Mouse (Mus musculus) C2C12 (cell line): ENCODE data around the gene Ybx1. TPM values are rescaled to one million over a fixed set of nuclear protein-coding genes. Genes with fewer than 3 reads are reported as not detected.

Experiments used
- H3K27me3 ChIP-seq: one replicate; pipeline ENCODE4 v1.6.1; 2011; ENCODE audit not compliant: control insufficient read depth, insufficient read depth, insufficient read length
- H3K36me3 ChIP-seq: one replicate; pipeline ENCODE4 v1.6.1; 2011; ENCODE audit not compliant: control insufficient read depth, insufficient read depth
- H3K4me3 ChIP-seq: one replicate; pipeline ENCODE4 v1.5.1; 2011; ENCODE audit warnings: mild to moderate bottlenecking, control low read depth; ENCODE audit not compliant: poor library complexity, insufficient read depth, severe bottlenecking
- H3K79me2 ChIP-seq: one replicate; pipeline ENCODE4 v1.6.1; 2011; ENCODE audit not compliant: control insufficient read depth, insufficient read depth
- H3K79me3 ChIP-seq: one replicate; pipeline ENCODE4 v1.6.1; 2011; ENCODE audit warnings: low read depth, control low read depth
- H3ac ChIP-seq: one replicate; pipeline ENCODE3; 2011; ENCODE audit warnings: low read depth; ENCODE audit not compliant: control insufficient read depth, insufficient read length
- CEBPB ChIP-seq: IDR thresholded peaks from one replicate; pipeline ENCODE4 v1.6.1; 2011; ENCODE audit warnings: low read depth, mild to moderate bottlenecking, control low read depth, moderate library complexity
- CTCF ChIP-seq: IDR thresholded peaks from one replicate; pipeline ENCODE4 v1.5.1; 2011; ENCODE audit not compliant: control insufficient read depth, insufficient read depth, insufficient read length
- FOSL1 ChIP-seq: IDR thresholded peaks from one replicate; pipeline ENCODE4 v1.8.0; 2011; ENCODE audit warnings: mild to moderate bottlenecking, low read length; ENCODE audit not compliant: poor library complexity, insufficient read depth, severe bottlenecking
- MAX ChIP-seq: IDR thresholded peaks from one replicate; pipeline ENCODE4 v1.6.1; 2011; ENCODE audit warnings: mild to moderate bottlenecking, control low read depth
- MYOD1 ChIP-seq: IDR thresholded peaks from one replicate; pipeline ENCODE4 v1.6.1; 2011; ENCODE audit warnings: low read depth; ENCODE audit not compliant: control insufficient read depth, insufficient read length
- MYOG ChIP-seq: IDR thresholded peaks from one replicate; pipeline ENCODE4 v1.6.1; 2011; ENCODE audit not compliant: control insufficient read depth, insufficient read length; ENCODE audit errors: extremely low read depth
- USF1 ChIP-seq: IDR thresholded peaks from one replicate; pipeline ENCODE4 v1.6.1; 2011; ENCODE audit warnings: low read depth, mild to moderate bottlenecking, control low read depth, moderate library complexity
- polyA plus RNA-seq: library from polyadenylated mRNA; unstranded; fragments of >200 nt; fragmentation: generic; extraction: Trizol; gene quantifications from one replicate; pipeline ENCODE4 v1.2.1, GENCODE M21; 2012; ENCODE audit warnings: missing spikeins

Gene Ybx1
- polyA plus RNA-seq, 1 experiment, result 818 TPM

DNA sequence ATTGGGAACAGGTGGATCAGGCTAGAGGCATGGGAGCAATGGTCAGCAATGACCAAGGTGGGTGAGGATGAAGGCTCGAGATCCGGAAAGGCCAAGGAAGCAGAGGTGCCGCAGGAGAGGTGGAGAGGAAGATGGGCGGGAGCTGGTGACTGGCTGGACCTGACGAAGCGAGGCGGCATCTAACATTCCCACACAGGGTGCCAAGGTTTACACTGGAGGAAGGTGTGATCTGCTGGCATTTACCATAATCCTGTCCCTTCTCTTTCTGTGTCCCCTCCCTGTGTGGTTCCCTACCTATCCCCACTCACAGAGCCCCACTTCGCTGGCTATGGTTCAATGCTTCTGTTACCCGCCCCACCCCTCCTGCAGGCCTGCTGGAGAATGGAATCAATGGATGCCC, 48.4 kb downstream of the Ybx1 start:
- Histone ChIP-seq H3K79me2 (no peaks in the 10 kb centered on the region), H3K36me3 (peaks cover 17% of the 10 kb centered on the region), H3K4me3 (no peak overlapping the region), H3K27me3 (no peaks in the 10 kb centered on the region), H3ac (no peak overlapping the region), H3K79me3 (no peaks in the 10 kb centered on the region)
- TF ChIP-seq FOSL1 (no peak), CTCF (no peak), MAX (no peak), MYOG (no peak), CEBPB (no peak), USF1 (no peak)

DNA sequence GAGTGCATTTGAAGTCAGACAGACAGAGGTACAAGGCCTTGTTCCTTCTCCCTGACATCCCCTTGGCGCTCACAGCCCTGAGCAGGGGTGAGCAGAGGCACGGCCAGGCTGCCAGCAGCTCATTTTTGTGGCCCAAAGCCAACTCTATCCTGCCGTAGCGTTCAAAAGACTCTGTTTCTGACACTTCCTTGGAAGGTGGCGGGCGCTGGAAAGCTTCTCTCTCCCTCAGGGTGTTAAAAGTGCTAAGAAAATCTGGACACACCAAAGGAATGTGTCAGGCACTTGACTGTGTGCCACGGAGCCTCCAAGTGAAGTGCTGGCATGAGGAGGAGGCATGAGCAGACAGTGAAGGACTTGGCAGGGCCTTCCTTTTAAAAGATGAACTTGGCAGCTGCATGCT, 48.8 kb downstream of the Ybx1 start:
- Histone ChIP-seq H3K79me2 (no peaks in the 10 kb centered on the region), H3K27me3 (no peaks in the 10 kb centered on the region), H3K36me3 (peaks cover 20% of the 10 kb centered on the region), H3K4me3 (no peak overlapping the region), H3K79me3 (no peaks in the 10 kb centered on the region), H3ac (no peak overlapping the region)
- TF ChIP-seq MYOG, result no peak
- TF ChIP-seq CEBPB, result no peak
- TF ChIP-seq MAX, result no peak
- no peak for TF ChIP-seq FOSL1
- TF ChIP-seq USF1, result no peak
- no peak for TF ChIP-seq MYOD1
- no peak for TF ChIP-seq CTCF

DNA sequence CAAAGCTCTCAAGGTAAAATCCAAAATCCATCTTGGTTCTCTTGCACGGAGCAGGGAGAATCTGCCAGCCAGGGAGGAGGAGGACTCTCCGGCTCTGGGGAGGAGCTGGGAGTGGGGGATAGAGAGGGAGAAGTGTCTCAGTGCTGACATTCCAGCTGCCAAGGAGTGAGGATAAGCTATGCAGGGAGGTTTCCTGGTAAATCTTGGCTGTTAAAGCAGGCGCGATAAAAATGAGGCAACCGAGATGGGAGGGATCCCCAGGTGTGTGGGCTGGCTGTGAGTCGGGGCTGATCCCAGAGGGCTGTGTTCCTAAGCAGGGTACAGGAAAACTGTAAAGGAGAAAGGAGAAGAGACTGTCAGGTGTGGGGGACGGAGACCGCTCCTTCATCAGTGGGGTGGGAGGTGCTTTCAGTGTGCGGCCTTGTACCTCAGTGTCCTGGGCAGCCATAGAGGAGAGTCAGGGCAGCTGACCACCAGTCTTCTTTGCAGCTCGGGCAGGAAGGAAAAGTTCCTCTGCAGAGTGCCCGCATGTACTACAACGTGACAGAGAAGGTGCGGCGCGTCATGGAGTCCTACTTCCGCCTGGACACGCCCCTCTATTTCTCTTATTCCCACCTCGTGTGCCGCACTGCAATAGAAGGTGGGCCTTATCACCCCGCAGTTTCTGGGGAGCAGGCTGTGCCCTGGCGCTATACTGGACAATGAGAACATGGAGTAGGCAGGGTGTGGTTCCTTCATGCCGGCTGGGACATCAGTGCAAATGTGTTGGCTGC, 49.8 kb downstream of the Ybx1 start:
- H3K4me3 ChIP-seq, result no peak overlapping the region
- H3K79me3 ChIP-seq, result no peaks in the 10 kb centered on the region
- peaks cover 24% of the 10 kb centered on the region for H3K36me3 ChIP-seq
- H3K79me2 ChIP-seq, result no peaks in the 10 kb centered on the region
- TF ChIP-seq MYOD1 (no peak), MAX (no peak), USF1 (no peak), CTCF (no peak)
- H3ac ChIP-seq, result no peak overlapping the region
- H3K27me3 ChIP-seq, result no peaks in the 10 kb centered on the region

DNA sequence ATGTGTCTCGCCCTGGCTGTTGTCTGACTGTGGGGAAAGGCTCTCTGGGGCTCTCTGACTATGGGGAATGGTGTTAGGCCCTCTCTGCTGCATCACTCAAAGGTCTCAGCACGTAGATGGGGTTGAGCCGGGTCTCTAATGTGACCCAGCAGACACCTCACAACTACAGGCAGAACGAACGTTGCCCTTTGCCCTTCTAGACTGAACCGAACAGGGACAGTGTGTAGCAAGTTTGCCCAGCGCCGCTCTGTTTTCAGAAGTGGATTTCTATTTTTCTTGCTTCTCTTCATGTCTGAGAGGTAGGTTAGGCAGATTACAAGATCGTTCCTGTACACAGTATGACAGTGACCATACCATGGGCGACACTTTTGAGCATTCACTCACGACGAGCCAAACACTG, 51.8 kb downstream of the Ybx1 start:
- TF ChIP-seq CEBPB (no peak), CTCF (no peak), MYOG (no peak)
- H3K79me3 ChIP-seq, result no peaks in the 10 kb centered on the region
- no peaks in the 10 kb centered on the region for H3K27me3 ChIP-seq
- H3ac ChIP-seq, result no peak overlapping the region
- no peaks in the 10 kb centered on the region for H3K79me2 ChIP-seq
- peaks cover 24% of the 10 kb centered on the region for H3K36me3 ChIP-seq
- no peak overlapping the region for H3K4me3 ChIP-seq

- H3K4me3 ChIP-seq, result no peak overlapping the region
- H3K36me3 ChIP-seq, result peaks cover 24% of the 10 kb centered on the region
- TF ChIP-seq MYOD1 (no peak), MAX (no peak), FOSL1 (no peak), CEBPB (no peak), CTCF (no peak), USF1 (no peak), MYOG (no peak)
- no peak overlapping the region for H3ac ChIP-seq
- H3K79me3 ChIP-seq, result no peaks in the 10 kb centered on the region
- no peaks in the 10 kb centered on the region for H3K79me2 ChIP-seq
- H3K27me3 ChIP-seq, result no peaks in the 10 kb centered on the region
Measured at GRCm38 (mm10) chr4:119241664-119242063, 52.7 kb downstream of the Ybx1 start.

- Histone ChIP-seq H3K79me3 (no peaks in the 10 kb centered on the region), H3K36me3 (peaks cover 24% of the 10 kb centered on the region), H3K27me3 (no peaks in the 10 kb centered on the region), H3K4me3 (no peak overlapping the region), H3ac (no peak overlapping the region), H3K79me2 (peaks cover 5% of the 10 kb centered on the region)
- TF ChIP-seq CEBPB (no peak), CTCF (no peak), USF1 (no peak), MAX (no peak), MYOD1 (no peak), MYOG (no peak), FOSL1 (no peak)
Measured at GRCm38 (mm10) chr4:119239181-119239682, 55.2 kb downstream of the Ybx1 start.
